Mouse (Mus musculus) Muller cell, postnatal 12 days (primary cell): ENCODE measurements around the gene Mdm1.
"Not testable (repeated sequence)": the region's sequence is repeated elsewhere in the genome, so short reads cannot be mapped to it uniquely, and the experiment has no call there.

Experiments used
- DNase-seq: peaks from one replicate; pipeline ENCODE4 v3.0.0-alpha.2; 2015; ENCODE audit errors: inconsistent ontology term

The Mdm1 gene

GRCm38 (mm10) chr10:118215719-118216393, 74.2 kb downstream of the Mdm1 start:
- not testable (repeated sequence) for DNase-seq
